Mouse (Mus musculus) cerebellum, adult 2 months (tissue): ENCODE data around the gene Serf2. TPM values are rescaled to one million over a fixed set of nuclear protein-coding genes. Genes with fewer than 3 reads are reported as not detected.

Experiments
- DNase-seq, 2 experiments: peaks; one replicate each; pipeline ENCODE4 v3.0.0; 2021
- H3K27ac ChIP-seq: fragments of 200-500 bp; 2 replicates; pipeline ENCODE4 v1.5.1; 2012; ENCODE audit warnings: low read length, control low read depth, inconsistent platforms; ENCODE audit not compliant: insufficient read depth
- H3K27me3 ChIP-seq: fragments of 200-500 bp; 2 replicates; pipeline ENCODE4 v1.6.1; 2012; ENCODE audit warnings: inconsistent platforms, mild to moderate bottlenecking, low read length, moderate library complexity; ENCODE audit not compliant: control insufficient read depth, insufficient read depth
- H3K4me1 ChIP-seq: fragments of 200-500 bp; 2 replicates; pipeline ENCODE4 v1.6.1; 2011; ENCODE audit warnings: low read length; ENCODE audit not compliant: control insufficient read depth, insufficient read depth
- H3K4me3 ChIP-seq: fragments of 200-500 bp; replicated peaks from 2 replicates; pipeline ENCODE3; 2011; ENCODE audit warnings: mild to moderate bottlenecking, low read depth, low read length, control low read depth; ENCODE audit not compliant: insufficient read depth
- CTCF ChIP-seq: fragments of 200-500 bp; IDR thresholded peaks from 2 replicates; pipeline ENCODE4 v1.5.1; 2011; ENCODE audit warnings: low read depth, mild to moderate bottlenecking, control low read depth, low read length, moderate library complexity, borderline replicate concordance; ENCODE audit not compliant: insufficient read depth
- POLR2A ChIP-seq: fragments of 200-500 bp; IDR thresholded peaks from 2 replicates; pipeline ENCODE4 v1.6.1; 2011; ENCODE audit warnings: low read length, control low read depth, borderline replicate concordance; ENCODE audit not compliant: insufficient read depth
- WGBS: fragments of 180-500 bp; shearing (Covaris S2); methylation state at CpG from one replicate; pipeline ENCODE4 v1.1.7; 2018; 5-methylcytosine and 5-hydroxymethylcytosine counted together
- polyA plus RNA-seq: library from polyadenylated mRNA; depleted of rRNA; stranded (reverse); fragments of >200 nt; gene quantifications from 2 replicates; pipeline ENCODE4 v1.2.3, GENCODE M21; 2012

The Serf2 gene
- polyA plus RNA-seq, 1 experiment: 303 TPM

- no peaks in the 10 kb centered on the region for H3K27me3 ChIP-seq
- WGBS: 13% methylated on average over 11 of the region's 11 CpGs
- peak overlapping the region; percentile 39 for H3K4me3 ChIP-seq
Measured at GRCm38 (mm10) chr2:121441800-121442199, 7.2 kb upstream of the Serf2 start.

GRCm38 (mm10) chr2:121442259-121443067, 6.5 kb upstream of the Serf2 start:
- no peaks in the 10 kb centered on the region for H3K27me3 ChIP-seq
- peaks cover 6% of the 10 kb centered on the region for H3K4me1 ChIP-seq
- H3K4me3 ChIP-seq: peak overlapping the region; percentile 39
- TF ChIP-seq POLR2A (no peak), CTCF (no peak)
- no peak overlapping the region for H3K27ac ChIP-seq
- peak; percentile 60 to 61 for DNase-seq
- WGBS: 1% methylated on average over 30 of the region's 30 CpGs

More at GRCm38 (mm10) chr2:121441800-121442199, 7.2 kb upstream of the Serf2 start:
- DNase-seq: no peak
- no peak for TF ChIP-seq CTCF
- TF ChIP-seq POLR2A: no peak
- H3K27ac ChIP-seq: no peak overlapping the region
- peaks cover 6% of the 10 kb centered on the region for H3K4me1 ChIP-seq

GRCm38 (mm10) chr2:121443068-121443349, 6.0 kb upstream of the Serf2 start:
- Histone ChIP-seq H3K27me3 (no peaks in the 10 kb centered on the region), H3K27ac (no peak overlapping the region), H3K4me1 (peaks cover 6% of the 10 kb centered on the region), H3K4me3 (peak overlapping the region; percentile 39)
- DNase-seq: no peak
- TF ChIP-seq CTCF (no peak), POLR2A (no peak)
- WGBS: 18% methylated on average over 8 of the region's 8 CpGs

GRCm38 (mm10) chr2:121444178-121444577, 4.8 kb upstream of the Serf2 start, which contains the start of gene Ell3:
Gene Ell3 (minus strand): TSS chr2:121444278.
- DNase-seq: no peak
- H3K4me3 ChIP-seq: no peak within 1 kb of the TSS
- no peak within 1 kb of the TSS for H3K27ac ChIP-seq
- no peaks in the 10 kb centered on the region for H3K27me3 ChIP-seq
- peaks cover 6% of the 10 kb centered on the region for H3K4me1 ChIP-seq
- 91% methylated on average over 1 of the region's 1 CpGs for WGBS
- TF ChIP-seq CTCF: no peak
- TF ChIP-seq POLR2A: no peak

- Histone ChIP-seq H3K4me1 (peaks cover 6% of the 10 kb centered on the region), H3K4me3 (no peak overlapping the region), H3K27me3 (no peaks in the 10 kb centered on the region), H3K27ac (no peak overlapping the region)
- TF ChIP-seq POLR2A (no peak), CTCF (no peak)
- 86% methylated on average over 3 of the region's 3 CpGs for WGBS
- DNase-seq: no peak
Measured at GRCm38 (mm10) chr2:121445117-121445516, 3.9 kb upstream of the Serf2 start.

- Histone ChIP-seq H3K27ac (no peak overlapping the region), H3K4me3 (no peak overlapping the region), H3K27me3 (no peaks in the 10 kb centered on the region), H3K4me1 (peaks cover 6% of the 10 kb centered on the region)
- TF ChIP-seq CTCF (no peak), POLR2A (no peak)
- WGBS: 77% methylated on average over 4 of the region's 4 CpGs
- no peak for DNase-seq
Measured at GRCm38 (mm10) chr2:121446506-121446905, 2.5 kb upstream of the Serf2 start.

- no peak for TF ChIP-seq CTCF
- no peak for TF ChIP-seq POLR2A
- Histone ChIP-seq H3K27ac (no peak overlapping the region), H3K4me3 (no peak overlapping the region), H3K4me1 (peaks cover 3% of the 10 kb centered on the region), H3K27me3 (no peaks in the 10 kb centered on the region)
- no peak for DNase-seq
- WGBS: 93% methylated on average over 3 of the region's 3 CpGs
Measured at GRCm38 (mm10) chr2:121447006-121447405, 2.0 kb upstream of the Serf2 start.

- peak in 1 of 2 experiments; percentile 27 for DNase-seq
- 15% methylated on average over 9 of the region's 9 CpGs for WGBS
Measured at GRCm38 (mm10) chr2:121448136-121448535, 859 bp upstream of the Serf2 start.

More at GRCm38 (mm10) chr2:121448136-121448535, 859 bp upstream of the Serf2 start:
- Histone ChIP-seq H3K27me3 (no peaks in the 10 kb centered on the region), H3K27ac (no peak overlapping the region), H3K4me3 (no peak overlapping the region), H3K4me1 (no peaks in the 10 kb centered on the region)
- TF ChIP-seq POLR2A (no peak), CTCF (no peak)
